Mouse (Mus musculus) stomach, postnatal 0 days (tissue): ENCODE measurements around the gene Pakap.

Source experiments
- CTCF ChIP-seq: IDR thresholded peaks from 2 replicates; pipeline ENCODE4 v1.5.1; 2016; ENCODE audit warnings: antibody characterized with exemption, low read depth, mild to moderate bottlenecking, moderate library complexity
- EP300 ChIP-seq: optimal IDR thresholded peaks from 2 replicates; pipeline ENCODE3; 2016; ENCODE audit warnings: antibody characterized with exemption

GRCm38 (mm10) chr4:57557102-57557501 lies 10.9 kb upstream of the Pakap start:
- no peak for TF ChIP-seq EP300
- TF ChIP-seq CTCF, result no peak
